Mouse (Mus musculus): Measurements from ENCODE around the gene Madcam1.

The Madcam1 gene

DNA sequence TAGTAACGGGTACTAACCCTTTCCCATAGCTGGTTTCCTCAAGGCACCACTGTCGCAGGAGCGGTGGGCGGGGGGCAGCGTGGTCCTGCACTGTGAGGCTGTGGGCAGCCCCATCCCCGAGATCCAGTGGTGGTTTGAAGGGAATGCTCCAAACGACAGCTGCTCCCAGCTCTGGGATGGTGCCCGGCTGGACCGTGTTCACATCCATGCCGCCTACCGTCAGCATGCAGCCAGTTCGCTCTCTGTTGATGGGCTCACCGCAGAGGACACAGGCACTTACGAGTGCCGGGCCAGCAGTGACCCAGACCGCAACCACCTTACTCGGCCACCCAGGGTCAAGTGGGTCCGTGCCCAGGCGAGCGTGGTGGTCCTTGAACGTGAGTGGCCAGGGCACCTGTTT, 44.3 kb downstream of the Madcam1 start:
- in situ Hi-C loops (cut with MboI, MseI), result loop anchor here (5.0 kb wide), 1 partner anchor 74 kb away; no protein-coding TSS in a partner anchor

DNA sequence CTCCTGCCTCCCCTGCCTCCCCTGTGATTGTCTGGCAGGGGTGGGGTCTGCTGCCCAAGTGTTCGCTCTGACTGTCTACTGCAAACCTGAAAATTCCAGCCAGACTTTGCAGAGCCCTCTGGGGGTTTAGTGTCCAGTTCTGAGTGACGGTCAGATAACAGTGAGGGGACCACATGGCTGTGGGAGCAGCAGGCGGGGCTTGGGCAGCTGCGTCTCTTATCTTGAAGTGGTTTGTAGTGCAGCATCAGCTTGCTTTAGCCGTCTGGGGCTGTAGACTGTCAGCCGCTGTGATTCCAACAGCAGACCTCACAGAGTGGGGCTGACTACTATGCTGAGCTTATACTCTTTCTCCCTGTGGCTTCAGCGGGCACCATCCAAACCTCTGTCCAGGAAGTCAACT, 44.9 kb downstream of the Madcam1 start:
- in situ Hi-C loops (cut with MboI, MseI), result loop anchor here (5.0 kb wide), 1 partner anchor 73 kb away; no protein-coding TSS in a partner anchor

GRCm38 (mm10) chr10:79712029-79712428, 47.7 kb downstream of the Madcam1 start:
- in situ Hi-C loops (cut with MboI, MseI), result no loop called here

DNA sequence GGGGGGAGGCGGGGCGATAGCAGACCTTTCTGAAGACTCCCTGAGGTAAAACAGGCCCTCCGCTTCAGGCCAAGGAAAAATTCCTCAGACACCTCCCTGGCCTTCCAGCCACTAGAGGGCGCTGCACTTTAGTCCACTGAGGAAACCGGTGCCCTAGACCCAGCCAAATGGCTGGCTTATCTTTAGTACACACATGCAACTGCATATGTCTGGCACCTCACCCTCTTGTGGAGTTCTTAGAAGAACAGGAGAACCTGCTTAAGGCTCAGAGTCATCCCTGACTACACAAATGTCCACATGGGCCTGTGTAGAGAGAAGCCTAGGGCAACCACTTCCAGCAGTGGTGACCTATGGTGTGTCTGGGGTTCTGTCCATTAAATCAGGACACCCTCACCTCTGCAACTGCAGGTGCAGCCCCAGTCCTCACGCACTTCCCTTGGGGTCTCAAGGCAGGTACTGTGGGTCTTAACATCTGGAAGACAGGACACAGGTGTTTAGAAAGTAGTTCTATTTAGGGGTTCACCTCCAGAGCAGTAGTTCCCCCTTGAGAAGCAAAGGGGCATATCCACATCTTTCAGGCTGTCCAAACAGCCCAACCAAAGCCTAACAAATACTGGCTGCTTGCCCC, 48.3 kb downstream of the Madcam1 start:
- in situ Hi-C loops (cut with MboI, MseI), result no loop called here

- in situ Hi-C loops (cut with MboI, MseI), result no loop called here
These were observed 48.8 kb downstream of the Madcam1 start for GRCm38 (mm10) chr10:79713163-79713562.

GRCm38 (mm10) chr10:79714996-79715395, 50.6 kb downstream of the Madcam1 start:
- in situ Hi-C loops (cut with MboI, MseI), result no loop called here

GRCm38 (mm10) chr10:79716254-79716987, 52.1 kb downstream of the Madcam1 start, which contains the start of gene Hcn2:
Gene Hcn2 (plus strand): TSS chr10:79716634.
- in situ Hi-C loops (cut with MboI, MseI), result no loop called here

DNA sequence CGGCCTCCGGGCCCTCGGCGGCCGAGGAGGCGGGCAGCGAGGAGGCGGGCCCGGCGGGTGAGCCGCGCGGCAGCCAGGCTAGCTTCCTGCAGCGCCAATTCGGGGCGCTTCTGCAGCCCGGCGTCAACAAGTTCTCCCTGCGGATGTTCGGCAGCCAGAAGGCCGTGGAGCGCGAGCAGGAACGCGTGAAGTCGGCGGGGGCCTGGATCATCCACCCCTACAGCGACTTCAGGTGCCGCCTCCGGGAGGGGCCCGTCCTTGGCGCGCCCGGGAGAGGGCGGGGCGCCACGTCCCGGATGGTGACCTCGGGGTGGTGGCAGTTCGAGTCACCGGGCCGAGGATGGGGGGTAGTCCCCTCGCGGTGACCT, 52.6 kb downstream of the Madcam1 start:
- in situ Hi-C loops (cut with MboI, MseI), result no loop called here

DNA sequence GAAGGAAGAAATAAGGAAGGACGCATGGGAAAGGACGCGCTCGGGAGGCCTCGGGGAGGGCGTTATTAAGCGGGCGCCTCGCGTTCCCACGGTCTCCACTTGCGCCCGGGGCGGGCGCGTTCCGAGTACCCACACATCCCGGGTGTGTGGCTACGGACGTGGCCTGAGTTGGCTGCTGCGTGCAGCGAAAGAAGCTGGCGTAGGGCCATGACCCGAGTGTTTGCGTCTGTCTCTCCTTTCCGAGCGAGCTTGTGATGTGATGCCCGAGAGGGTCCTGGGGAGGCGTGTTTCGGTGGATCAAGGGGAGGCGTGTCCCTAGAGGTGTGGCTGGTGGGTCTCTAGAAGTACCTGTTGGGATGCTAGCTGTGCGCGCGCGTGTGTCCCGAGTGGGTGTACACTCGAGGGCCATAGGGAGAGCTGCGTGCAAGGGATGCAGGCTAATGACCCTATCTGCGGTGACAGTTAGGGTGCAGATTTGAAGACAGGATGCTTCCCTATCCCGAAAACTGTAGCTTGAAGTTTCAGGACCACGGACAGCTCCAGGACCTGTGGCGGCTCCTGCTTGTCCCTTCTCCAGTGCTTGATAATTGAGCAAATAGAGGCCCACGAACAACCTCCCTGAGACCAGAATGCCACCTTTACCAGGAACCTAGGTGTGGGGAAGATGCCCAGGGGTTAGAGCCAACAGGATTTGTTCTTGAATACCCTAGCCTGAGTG, 53.4 kb downstream of the Madcam1 start:
- in situ Hi-C loops (cut with MboI, MseI), result no loop called here

Measured in T-helper 1 cell (primary cell).